Mouse (Mus musculus) small intestine, adult 2 months (tissue): Measurements from ENCODE around the gene Pde4dip.

Experiments
- CTCF ChIP-seq: fragments of 200-500 bp; IDR thresholded peaks from 2 replicates; pipeline ENCODE4 v1.5.1; 2012; ENCODE audit warnings: low read depth, mild to moderate bottlenecking, control low read depth, inconsistent platforms, low read length, moderate library complexity, mixed read lengths; ENCODE audit not compliant: insufficient replicate concordance, insufficient read length; ENCODE audit errors: extremely low read depth
- POLR2A ChIP-seq: fragments of 200-500 bp; IDR thresholded peaks from 2 replicates; pipeline ENCODE4 v1.6.1; 2012; ENCODE audit warnings: low read depth, mild to moderate bottlenecking, control low read depth, inconsistent platforms, low read length, moderate library complexity

DNA sequence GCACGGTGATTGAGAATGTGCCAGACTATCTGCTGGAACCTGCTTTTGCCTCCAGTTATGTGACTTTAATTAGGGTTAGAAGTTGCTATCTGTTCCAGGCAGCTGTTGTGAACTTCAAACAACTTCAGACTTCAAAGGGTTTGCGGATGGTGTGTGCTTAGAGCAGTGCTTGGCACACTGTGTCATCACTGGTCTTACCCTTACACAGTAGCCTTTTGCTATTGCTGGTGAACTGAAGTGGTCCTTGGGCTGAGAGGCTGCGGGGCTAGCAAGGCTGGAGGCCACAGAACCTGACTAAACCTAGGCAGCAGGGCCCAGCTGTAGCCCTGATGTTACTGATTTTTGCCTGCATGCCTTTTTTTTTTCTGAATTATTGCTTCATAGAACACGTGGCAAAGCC, 154.2 kb downstream of the Pde4dip start:
- TF ChIP-seq CTCF (no peak), POLR2A (no peak)
